Mouse (Mus musculus) spleen, adult 12 weeks (tissue): ENCODE results near the gene Zfp72.
A peak's percentile ranks its signal among the peaks of the same experiment; 100 is the strongest.

Experiments
- DNase-seq: peaks from one replicate; pipeline ENCODE4 v3.0.0; 2022; ENCODE audit warnings: low spot score

Gene Zfp72

GRCm38 (mm10) chr13:74390371-74390990 is at the start of gene Zfp72:
Gene Zfp72 (minus strand): TSS chr13:74390836.
- peak; percentile 36 for DNase-seq

GRCm38 (mm10) chr13:74439895-74440294 is 49.3 kb upstream of the Zfp72 start:
- DNase-seq: no peak

- no peak for DNase-seq
These were observed 8.7 kb upstream of the Zfp72 start, which contains the start of gene Ftl1-ps1 for GRCm38 (mm10) chr13:74399298-74399839. Gene Ftl1-ps1 (plus strand): TSS chr13:74399694.

- no peak for DNase-seq
These were observed 520 bp upstream of the Zfp72 start for GRCm38 (mm10) chr13:74391156-74391555.

- no peak for DNase-seq
These were observed 906 bp downstream of the Zfp72 start for GRCm38 (mm10) chr13:74389730-74390129.

GRCm38 (mm10) chr13:74382289-74382688 is 8.3 kb downstream of the Zfp72 start:
- no peak for DNase-seq

GRCm38 (mm10) chr13:74381533-74382276 is 8.9 kb downstream of the Zfp72 start:
- DNase-seq: no peak

- no peak for DNase-seq
These were observed 26.8 kb downstream of the Zfp72 start, which contains the start of gene Lrrc14b for GRCm38 (mm10) chr13:74363859-74364235. Gene Lrrc14b (minus strand): TSS chr13:74364005.

GRCm38 (mm10) chr13:74363176-74363858 is 27.3 kb downstream of the Zfp72 start:
- DNase-seq: no peak

GRCm38 (mm10) chr13:74362218-74362617 is 28.4 kb downstream of the Zfp72 start:
- DNase-seq: no peak

GRCm38 (mm10) chr13:74356491-74356890 is 34.1 kb downstream of the Zfp72 start:
- DNase-seq: no peak

- DNase-seq: no peak
These were observed 40.2 kb downstream of the Zfp72 start for GRCm38 (mm10) chr13:74350435-74350906.

- DNase-seq: peak; percentile 98
These were observed 40.8 kb downstream of the Zfp72 start, which contains the start of the genes Sdha and Ccdc127 for GRCm38 (mm10) chr13:74349566-74350434. Gene Sdha (minus strand): TSS chr13:74350280. Gene Ccdc127 (plus strand): TSS chr13:74350309.

- no peak for DNase-seq
These were observed 49.6 kb downstream of the Zfp72 start for GRCm38 (mm10) chr13:74341036-74341435.

GRCm38 (mm10) chr13:74329321-74329720 is 61.3 kb downstream of the Zfp72 start:
- no peak for DNase-seq
